Mouse (Mus musculus) kidney, adult 8-10 months (tissue): ENCODE data around the gene Arsa.

Source experiments
- DNase-seq, 2 experiments: peaks; one replicate each; pipeline ENCODE4 v3.0.0; 2022

Arsa gene

DNA sequence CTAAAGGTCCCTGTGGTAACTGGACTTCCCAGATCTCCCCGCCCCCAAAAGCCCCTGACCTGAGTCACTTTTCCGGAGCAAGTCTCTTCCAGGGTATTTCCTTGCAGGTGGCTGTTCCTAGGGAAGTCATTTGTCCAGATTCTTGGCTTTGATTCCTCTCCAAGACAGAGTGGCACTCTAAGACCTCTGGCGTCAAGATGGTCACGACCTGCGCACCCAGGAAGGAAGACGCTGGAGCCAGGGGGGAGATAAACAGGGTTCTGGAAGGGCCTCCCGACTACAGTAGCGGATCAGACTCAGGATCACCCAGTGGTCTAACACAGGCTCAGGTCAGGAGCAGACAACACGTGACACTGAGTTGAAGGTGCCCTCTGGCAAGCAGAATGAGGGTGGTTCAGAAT lies at the start of gene Arsa:
Arsa (minus strand) TSS at position 335 of the 401 bp plus-strand sequence.
- DNase-seq, result peak; percentile 53 to 64

- DNase-seq, result no peak
Observed at GRCm38 (mm10) chr15:89526776-89527325, 49.6 kb upstream of the Arsa start.

GRCm38 (mm10) chr15:89525896-89526295 lies 48.7 kb upstream of the Arsa start:
- DNase-seq, result no peak

DNA sequence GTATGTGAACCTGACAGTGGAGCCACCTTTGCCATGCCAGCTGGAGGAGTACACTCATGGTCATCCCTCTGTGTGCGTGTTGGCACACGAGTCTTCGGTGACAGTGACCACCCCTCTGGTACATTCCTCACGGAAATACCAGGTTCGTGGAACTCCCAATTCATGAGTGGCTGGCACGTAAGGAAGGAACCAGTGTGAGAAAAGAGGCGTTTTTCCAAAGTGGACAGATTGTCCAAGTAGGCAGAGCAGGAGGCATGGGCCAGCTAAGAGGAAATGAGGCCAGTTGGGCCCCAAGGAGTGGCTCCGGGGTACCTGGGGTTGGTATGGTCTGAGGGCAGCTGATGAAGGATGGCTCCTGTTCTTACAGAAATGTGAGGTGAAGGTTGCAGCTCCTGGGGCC lies 48.2 kb upstream of the Arsa start:
- no peak for DNase-seq

DNA sequence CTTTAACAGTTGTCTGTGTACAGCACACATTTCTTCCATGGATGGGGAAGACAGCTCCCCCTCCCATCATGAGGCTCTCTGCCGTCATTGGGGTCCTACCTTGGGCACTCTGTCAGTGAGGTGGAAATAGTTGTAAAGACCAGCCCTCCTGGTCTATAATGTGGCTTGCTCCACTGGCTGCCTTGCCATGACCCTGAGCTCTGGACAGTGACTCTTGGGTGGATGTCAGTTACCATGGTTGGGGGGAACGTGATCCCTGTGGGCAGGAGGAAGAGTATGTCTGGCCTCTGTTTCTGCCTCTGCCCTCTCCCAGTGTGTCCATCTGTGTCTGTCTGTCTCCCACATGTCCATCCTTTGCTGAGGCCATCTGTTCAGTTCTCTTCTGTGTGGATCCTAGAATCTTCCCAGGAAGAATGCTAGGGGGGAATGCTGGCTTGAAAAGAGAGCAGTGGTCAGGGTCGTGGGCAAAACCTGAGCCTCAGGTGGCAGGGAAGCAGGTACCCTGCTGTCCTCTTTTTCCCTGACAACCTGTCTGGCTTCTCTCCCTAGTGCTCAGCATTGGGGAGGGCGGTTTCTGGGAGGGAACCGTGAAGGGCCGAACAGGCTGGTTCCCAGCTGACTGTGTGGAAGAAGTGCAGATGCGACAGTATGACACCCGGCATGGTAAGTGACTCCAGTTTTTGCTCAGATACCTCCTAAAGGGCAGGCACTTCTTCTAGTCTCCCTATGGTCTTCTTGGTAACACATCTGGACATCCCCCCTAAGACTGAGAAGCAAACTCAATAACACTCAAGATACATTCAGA lies 47.6 kb upstream of the Arsa start:
- no peak for DNase-seq

- no peak for DNase-seq
Observed at GRCm38 (mm10) chr15:89524001-89524571, 46.9 kb upstream of the Arsa start.

DNA sequence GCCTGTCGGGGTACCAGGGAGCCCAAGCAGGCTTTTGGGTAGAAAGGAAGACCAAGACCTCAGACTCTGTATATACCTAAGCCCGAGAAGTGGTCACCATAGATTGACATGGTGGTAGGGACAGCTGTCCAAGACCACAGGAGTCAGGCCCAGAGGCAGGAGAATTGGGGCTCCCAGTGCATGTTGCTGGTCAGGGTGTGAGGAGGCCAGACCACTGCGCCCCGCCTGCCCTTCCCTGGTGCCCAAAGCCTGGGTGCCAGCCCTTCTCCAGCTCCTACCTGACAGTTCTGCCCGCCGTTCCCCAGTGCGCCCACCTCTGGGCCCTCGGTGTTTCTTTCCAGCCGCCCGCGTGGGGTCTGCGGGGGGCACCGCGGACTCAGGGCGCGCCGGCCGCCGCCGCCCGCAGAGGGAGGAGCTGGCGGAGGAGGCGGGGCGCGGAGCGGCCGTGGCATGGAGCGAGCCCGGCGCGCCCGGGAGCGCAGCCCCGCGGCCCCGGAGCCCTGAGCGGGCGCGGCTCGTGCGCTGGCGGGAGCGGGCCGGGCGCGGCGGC lies 46.1 kb upstream of the Arsa start:
- no peak for DNase-seq

- DNase-seq, result no peak
Observed at GRCm38 (mm10) chr15:89522566-89523282, 45.5 kb upstream of the Arsa start.

- DNase-seq, result no peak
Observed at GRCm38 (mm10) chr15:89521951-89522350, 44.7 kb upstream of the Arsa start.

GRCm38 (mm10) chr15:89512679-89513078 lies 35.5 kb upstream of the Arsa start:
- DNase-seq, result no peak

GRCm38 (mm10) chr15:89507751-89508150 lies 30.5 kb upstream of the Arsa start:
- DNase-seq, result no peak

GRCm38 (mm10) chr15:89504838-89505237 lies 27.6 kb upstream of the Arsa start:
- DNase-seq, result no peak

DNA sequence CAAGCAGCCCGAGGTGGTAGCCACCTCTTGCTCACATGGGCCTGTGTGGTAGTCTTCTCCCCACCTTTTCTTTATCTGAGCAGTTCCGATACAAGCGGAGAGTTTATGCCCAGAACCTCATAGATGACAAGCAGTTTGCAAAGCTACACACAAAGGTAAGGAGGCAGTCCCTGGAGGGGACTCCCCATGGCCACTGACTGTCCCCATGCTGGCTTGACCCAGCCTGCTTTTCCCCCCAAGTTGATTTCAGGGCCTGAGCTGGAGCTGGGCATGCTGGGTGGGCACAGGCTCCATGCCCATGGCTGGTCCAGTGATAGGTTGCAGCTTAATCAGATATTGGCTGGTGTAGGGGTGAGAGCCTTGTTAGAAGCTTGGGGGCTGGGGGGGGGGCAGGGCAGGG lies 24.1 kb upstream of the Arsa start:
- DNase-seq, result no peak

DNA sequence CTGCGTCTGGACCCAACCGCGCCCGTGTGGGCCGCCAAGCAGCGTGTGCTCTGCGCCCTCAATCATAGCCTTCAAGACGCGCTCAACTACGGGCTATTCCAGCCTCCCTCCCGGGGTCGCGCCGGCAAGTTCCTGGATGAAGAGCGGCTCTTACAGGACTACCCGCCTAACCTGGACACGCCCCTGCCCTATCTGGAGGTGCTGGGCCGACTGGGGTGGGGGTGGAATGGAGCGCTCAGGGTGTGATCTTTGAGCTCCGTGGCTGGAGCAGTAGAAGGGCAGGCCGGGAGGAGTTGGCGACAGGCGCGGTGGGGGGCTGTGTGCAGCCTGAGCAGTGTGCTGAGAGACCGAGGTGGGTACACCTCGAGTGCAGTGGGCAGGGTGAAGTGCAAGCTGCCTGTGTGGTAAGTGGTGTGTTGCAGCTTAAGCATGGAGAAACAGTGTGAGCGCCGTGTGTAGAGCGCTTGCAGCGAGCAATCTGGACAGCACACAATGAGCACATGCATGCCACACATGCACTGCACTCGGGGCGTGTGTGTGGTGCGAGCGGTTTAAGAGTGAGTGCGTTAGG lies 23.1 kb upstream of the Arsa start:
- DNase-seq, result no peak

GRCm38 (mm10) chr15:89499784-89500220 lies 22.6 kb upstream of the Arsa start:
- DNase-seq, result no peak

- DNase-seq, result no peak
Observed at GRCm38 (mm10) chr15:89498961-89499688, 21.9 kb upstream of the Arsa start, which contains the start of gene Shank3. Gene Shank3, plus strand, starts transcription at chr15:89499623.

DNA sequence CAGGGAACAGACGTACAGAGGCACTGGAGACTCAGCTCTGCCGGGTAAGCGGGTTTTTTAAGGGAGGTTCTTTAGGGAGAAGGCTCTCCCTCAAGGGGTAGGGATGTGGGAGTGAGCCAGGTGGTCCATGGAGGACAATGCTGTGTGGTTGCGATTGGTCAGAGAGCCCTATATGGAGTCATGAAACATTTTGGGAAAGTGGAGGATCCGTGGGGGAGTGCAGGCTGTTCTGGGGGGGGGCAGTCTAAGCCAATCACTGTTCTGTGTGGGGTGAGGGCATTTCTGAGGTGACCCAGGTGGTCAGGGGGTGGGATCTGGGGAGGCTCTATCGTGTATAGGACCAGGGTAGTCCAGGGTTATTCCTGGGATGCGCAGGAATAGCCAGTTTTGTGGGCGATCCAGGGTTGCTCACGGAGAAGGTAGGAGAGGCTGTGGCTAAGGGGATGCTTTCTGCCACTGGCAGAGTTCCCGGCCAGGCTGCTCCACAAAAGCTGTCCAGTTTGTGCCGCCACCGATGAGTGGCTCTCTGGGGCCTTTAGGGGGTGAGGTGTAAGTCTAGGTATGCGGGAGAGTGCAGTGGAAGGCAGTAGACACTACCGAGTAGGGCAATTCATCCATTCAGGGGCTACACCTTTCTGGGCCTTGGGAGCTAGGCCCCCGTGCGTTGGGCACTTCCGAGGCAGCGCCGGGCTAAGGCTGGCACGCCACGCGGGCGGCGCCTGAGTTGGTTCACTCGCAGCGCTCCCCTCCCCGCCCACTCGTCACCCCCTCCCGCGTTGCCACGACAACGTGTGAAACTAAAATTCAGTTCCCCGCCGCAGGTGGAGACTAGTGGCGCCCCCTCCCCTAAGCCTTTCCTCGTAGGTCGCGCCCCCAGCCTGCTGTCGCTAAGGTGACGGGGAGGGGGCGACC lies 21.1 kb upstream of the Arsa start:
- DNase-seq, result no peak

GRCm38 (mm10) chr15:89497391-89498048 lies 20.3 kb upstream of the Arsa start:
- peak; percentile 63 to 86 for DNase-seq

- DNase-seq, result no peak
Observed at GRCm38 (mm10) chr15:89496841-89497240, 19.6 kb upstream of the Arsa start.

- DNase-seq, result no peak
Observed at GRCm38 (mm10) chr15:89496131-89496530, 18.9 kb upstream of the Arsa start.
